Mouse (Mus musculus): ENCODE results near the gene Faiml. TPM values are rescaled to one million over a fixed set of nuclear protein-coding genes. Genes with fewer than 3 reads are reported as not detected.

Gene Faiml
- polyA plus RNA-seq, 1 experiment from 2014 or later, result not detected

DNA sequence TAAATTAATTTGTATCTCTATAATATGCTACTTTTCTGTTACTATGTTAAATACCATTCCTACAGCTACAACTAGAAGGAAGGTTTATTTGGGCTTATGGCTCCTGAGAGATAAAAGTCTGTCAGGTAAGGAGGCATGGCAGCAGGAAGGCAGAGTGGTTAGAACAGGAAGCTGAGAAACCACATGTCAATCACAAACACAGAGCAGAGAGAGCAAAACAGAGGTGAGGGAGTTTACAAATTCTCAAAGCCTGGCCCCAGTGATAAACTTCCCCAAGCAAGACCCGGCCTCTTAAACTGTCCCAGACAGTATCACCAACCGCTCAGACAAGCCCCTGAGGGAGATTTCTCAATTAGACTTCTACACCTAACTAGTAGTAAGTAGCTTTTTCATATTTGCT is 20.9 kb downstream of the Faiml start:
- H3K4me2 ChIP-seq (ENCODE audit: low read depth, low read length), result no peak overlapping the region
- no peak for ATAC-seq (ENCODE audit: low read depth)
- 15% methylated on average over 2 of the region's 2 CpGs for WGBS (ENCODE audit: insufficient replicate concordance)
- no peaks in the 10 kb centered on the region for H3K27me3 ChIP-seq (ENCODE audit: control insufficient read depth, insufficient read depth, low read depth, low read length)
- H3K4me1 ChIP-seq (ENCODE audit: control insufficient read depth, low read depth, low read length), result no peaks in the 10 kb centered on the region
- H3K4me3 ChIP-seq (ENCODE audit: low read depth, low read length), result no peak overlapping the region
- H3K9ac ChIP-seq (ENCODE audit: low read depth, low read length), result no peak overlapping the region
- H3K27ac ChIP-seq (ENCODE audit: low read length), result no peak overlapping the region
- no peaks in the 10 kb centered on the region for H3K9me3 ChIP-seq (replicated peaks; ENCODE audit: control insufficient read depth, low read length)
- H3K36me3 ChIP-seq (ENCODE audit: control insufficient read depth, insufficient read depth), result no peaks in the 10 kb centered on the region

DNA sequence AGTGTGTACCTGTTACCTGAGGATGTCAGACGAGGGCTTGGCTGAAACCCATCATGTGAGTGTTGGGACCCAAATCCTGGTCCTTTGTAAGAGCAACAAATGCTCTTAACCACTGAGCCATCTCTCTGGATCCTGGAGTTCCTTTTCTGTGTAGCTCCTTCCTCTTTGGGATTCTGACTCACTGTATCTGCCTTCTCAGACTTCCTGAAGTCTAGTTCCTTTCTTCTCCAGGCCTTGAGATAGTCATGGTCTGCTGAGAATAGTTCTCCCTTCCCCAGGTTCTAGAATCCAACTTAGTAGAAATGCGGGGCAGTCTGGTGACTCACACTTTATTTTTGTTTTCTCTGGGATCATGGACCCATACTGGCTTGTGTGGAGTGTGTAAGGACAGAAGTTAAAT is 24.4 kb downstream of the Faiml start:
- Histone ChIP-seq H3K4me2 (ENCODE audit: low read depth, low read length) (no peak overlapping the region), H3K4me3 (ENCODE audit: low read depth, low read length) (no peak overlapping the region), H3K9me3 (replicated peaks; ENCODE audit: control insufficient read depth, low read length) (no peaks in the 10 kb centered on the region), H3K36me3 (ENCODE audit: control insufficient read depth, insufficient read depth) (no peaks in the 10 kb centered on the region), H3K27ac (ENCODE audit: low read length) (no peak overlapping the region), H3K9ac (ENCODE audit: low read depth, low read length) (no peak overlapping the region), H3K27me3 (ENCODE audit: control insufficient read depth, insufficient read depth, low read depth, low read length) (no peaks in the 10 kb centered on the region), H3K4me1 (ENCODE audit: control insufficient read depth, low read depth, low read length) (no peaks in the 10 kb centered on the region)
- ATAC-seq (ENCODE audit: low read depth), result no peak
- 24% methylated on average over 2 of the region's 2 CpGs for WGBS (ENCODE audit: insufficient replicate concordance)

DNA sequence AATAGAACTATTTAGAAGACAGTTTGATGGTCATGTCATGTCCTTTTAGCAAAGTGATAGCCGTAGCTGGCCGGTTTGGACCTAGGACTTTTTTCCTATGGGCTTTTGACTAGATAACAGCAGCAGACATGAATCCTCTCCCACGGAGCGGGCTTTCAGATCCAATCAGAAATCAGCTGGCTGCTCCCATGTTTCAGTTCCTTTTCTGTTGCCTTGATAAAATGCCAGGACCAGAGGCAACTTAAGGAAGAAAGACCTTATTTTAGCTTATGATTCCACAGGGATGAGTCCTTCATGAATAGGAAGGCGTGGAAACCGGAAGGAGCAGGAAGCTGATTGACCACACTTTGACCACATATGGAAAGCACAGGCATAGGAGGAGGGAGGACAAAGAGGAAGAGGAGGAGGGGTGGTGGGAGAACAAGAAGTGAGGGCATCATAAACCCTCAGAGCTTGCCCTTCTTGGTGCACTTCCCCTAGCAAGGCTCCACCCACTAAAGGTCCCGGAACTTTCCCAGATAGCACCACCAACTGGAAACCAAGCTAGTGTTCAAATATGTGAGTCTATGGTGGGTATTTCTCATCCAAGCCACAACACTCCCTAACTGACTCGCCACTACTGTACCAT is 53.9 kb downstream of the Faiml start:
- Histone ChIP-seq H3K9ac (ENCODE audit: low read depth, low read length) (no peak overlapping the region; the same call in 1 of the 2 replicates), H3K4me2 (ENCODE audit: low read depth, low read length) (peak overlapping the region; percentile 34), H3K4me3 (ENCODE audit: low read depth, low read length) (no peak overlapping the region), H3K4me1 (ENCODE audit: control insufficient read depth, low read depth, low read length) (peaks cover 6% of the 10 kb centered on the region; the same call in 1 of the 2 replicates), H3K27ac (ENCODE audit: low read length) (peak overlapping the region; percentile 9; the same call in 1 of the 2 replicates), H3K9me3 (replicated peaks; ENCODE audit: control insufficient read depth, low read length) (no peaks in the 10 kb centered on the region), H3K36me3 (ENCODE audit: control insufficient read depth, insufficient read depth) (no peaks in the 10 kb centered on the region), H3K27me3 (ENCODE audit: control insufficient read depth, insufficient read depth, low read depth, low read length) (no peaks in the 10 kb centered on the region)
- ATAC-seq (ENCODE audit: low read depth), result peak; percentile 48
- WGBS (ENCODE audit: insufficient replicate concordance), result 20% methylated on average over 8 of the region's 8 CpGs

DNA sequence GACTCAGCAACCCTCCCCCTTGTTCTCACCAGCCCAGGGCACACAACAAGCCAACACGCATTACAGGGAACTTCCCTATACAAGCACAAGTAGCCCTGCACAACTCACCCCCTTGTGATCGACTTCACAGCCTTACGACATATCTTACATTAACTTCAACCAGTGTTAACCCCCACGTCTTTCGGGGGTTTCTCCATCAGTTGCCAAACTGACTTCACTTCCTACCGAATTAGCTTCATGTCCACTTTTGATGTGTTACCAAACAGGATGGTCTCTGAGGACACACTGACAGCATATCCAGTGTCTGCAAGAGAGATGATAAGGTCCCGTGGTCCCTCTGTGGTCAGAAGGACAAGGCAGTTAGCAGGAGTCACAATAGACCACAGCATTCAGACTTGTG is 54.9 kb downstream of the Faiml start:
- Histone ChIP-seq H3K9me3 (replicated peaks; ENCODE audit: control insufficient read depth, low read length) (no peaks in the 10 kb centered on the region), H3K4me3 (ENCODE audit: low read depth, low read length) (no peak overlapping the region), H3K4me1 (ENCODE audit: control insufficient read depth, low read depth, low read length) (peaks cover 6% of the 10 kb centered on the region; the same call in 1 of the 2 replicates), H3K36me3 (ENCODE audit: control insufficient read depth, insufficient read depth) (no peaks in the 10 kb centered on the region), H3K27me3 (ENCODE audit: control insufficient read depth, insufficient read depth, low read depth, low read length) (no peaks in the 10 kb centered on the region), H3K27ac (ENCODE audit: low read length) (peak overlapping the region; percentile 38; the same call in 1 of the 2 replicates), H3K9ac (ENCODE audit: low read depth, low read length) (no peak overlapping the region), H3K4me2 (ENCODE audit: low read depth, low read length) (no peak overlapping the region)
- peak; percentile 68 for ATAC-seq (ENCODE audit: low read depth)
- WGBS (ENCODE audit: insufficient replicate concordance), result 23% methylated on average over 7 of the region's 7 CpGs

DNA sequence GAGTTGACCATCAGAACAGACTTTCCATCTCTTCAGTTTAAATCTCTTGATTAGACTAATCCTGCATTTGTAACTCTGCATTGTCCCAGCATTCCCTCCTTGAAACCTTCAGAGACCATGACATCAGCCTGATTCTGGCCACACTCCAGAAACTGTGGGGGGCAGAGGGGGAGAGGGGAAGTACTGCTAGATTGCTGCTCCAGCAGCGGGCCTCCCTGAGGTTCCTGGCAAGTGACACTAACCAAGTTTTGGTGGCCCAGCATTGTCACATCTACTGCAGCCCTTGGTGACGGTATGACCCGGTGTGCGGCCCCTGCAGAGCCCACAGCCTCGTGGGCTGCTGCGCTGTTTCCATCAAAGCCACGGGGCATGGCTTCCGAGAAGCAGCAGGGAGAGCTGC is 56.8 kb downstream of the Faiml start:
- Histone ChIP-seq H3K4me2 (ENCODE audit: low read depth, low read length) (no peak overlapping the region), H3K4me1 (ENCODE audit: control insufficient read depth, low read depth, low read length) (peaks cover 6% of the 10 kb centered on the region; the same call in 1 of the 2 replicates), H3K4me3 (ENCODE audit: low read depth, low read length) (no peak overlapping the region), H3K27me3 (ENCODE audit: control insufficient read depth, insufficient read depth, low read depth, low read length) (no peaks in the 10 kb centered on the region), H3K36me3 (ENCODE audit: control insufficient read depth, insufficient read depth) (no peaks in the 10 kb centered on the region), H3K9ac (ENCODE audit: low read depth, low read length) (no peak overlapping the region), H3K9me3 (replicated peaks; ENCODE audit: control insufficient read depth, low read length) (no peaks in the 10 kb centered on the region), H3K27ac (ENCODE audit: low read length) (no peak overlapping the region)
- WGBS (ENCODE audit: insufficient replicate concordance), result 38% methylated on average over 8 of the region's 8 CpGs
- no peak for ATAC-seq (ENCODE audit: low read depth)

Other genes starting within 250 kb of the Faiml start
- 0.15 TPM in 1 of 2 replicates, not detected in the other for gene Gm1123, start 201.5 kb downstream of the Faiml start, polyA plus RNA-seq (2015; fragmentation: Nextera tagmentation; extraction: Ambion mirVana)
- 1.7 and 1.8 TPM in 2 replicates for gene Pik3cb, start 96.6 kb downstream of the Faiml start, polyA plus RNA-seq (2015; fragmentation: Nextera tagmentation; extraction: Ambion mirVana)
- 23.9 and 25.5 TPM in 2 replicates for gene Cep70, start 6.1 kb upstream of the Faiml start, polyA plus RNA-seq (2015; fragmentation: Nextera tagmentation; extraction: Ambion mirVana)
- gene Esyt3, start 121.3 kb upstream of the Faiml start, polyA plus RNA-seq (2015; fragmentation: Nextera tagmentation; extraction: Ambion mirVana), result 0.02 and 0.09 TPM in 2 replicates
- 3.3 and 3.8 TPM in 2 replicates for gene Mras, start 200.1 kb upstream of the Faiml start, polyA plus RNA-seq (2015; fragmentation: Nextera tagmentation; extraction: Ambion mirVana)
- not detected in 2 replicates for gene Nme9, start 214.2 kb upstream of the Faiml start, polyA plus RNA-seq (2015; fragmentation: Nextera tagmentation; extraction: Ambion mirVana)